Mouse (Mus musculus): ENCODE measurements at regions not wholly inside any gene's neighbourhood (a gene's known extent, or its start where the extent isn't known, plus 50 kb on each side); places are given as distances from the start of the nearest gene placed in this dataset.
A peak's percentile ranks its signal among the peaks of the same experiment; 100 is the strongest.

- H3K4me1 ChIP-seq (replicated peaks) = peaks cover 10% of the 10 kb centered on the region
- H3K27ac ChIP-seq (ENCODE audit: poor library complexity, severe bottlenecking) = no peak overlapping the region
- H3K4me2 ChIP-seq = no peak overlapping the region
- 72% methylated on average over 3 of the region's 3 CpGs for WGBS
- no peak overlapping the region for H3K9ac ChIP-seq
- no peaks in the 10 kb centered on the region for H3K27me3 ChIP-seq (replicated peaks)
- no peaks in the 10 kb centered on the region for H3K36me3 ChIP-seq
- H3K9me3 ChIP-seq (replicated peaks) = peaks cover 8% of the 10 kb centered on the region
- no peak overlapping the region for H3K4me3 ChIP-seq
- no peak for ATAC-seq (ENCODE audit: insufficient number of reproducible peaks, low FRiP score)
Measured at GRCm38 (mm10) chr3:52158788-52159260, 53.9 kb upstream of the Maml3 start.

GRCm38 (mm10) chr3:52161688-52162087 lies 56.8 kb upstream of the Maml3 start:
- Histone ChIP-seq H3K4me3 (no peak overlapping the region), H3K4me2 (no peak overlapping the region), H3K4me1 (replicated peaks) (peaks cover 10% of the 10 kb centered on the region), H3K9me3 (replicated peaks) (peaks cover 2% of the 10 kb centered on the region; the same call in 1 of the 2 replicates), H3K36me3 (no peaks in the 10 kb centered on the region), H3K27ac (ENCODE audit: poor library complexity, severe bottlenecking) (no peak overlapping the region), H3K27me3 (replicated peaks) (peaks cover 1% of the 10 kb centered on the region), H3K9ac (no peak overlapping the region)
- ATAC-seq (ENCODE audit: insufficient number of reproducible peaks, low FRiP score) = peak; percentile 45
- WGBS = 33% methylated on average over 3 of the region's 3 CpGs

- Histone ChIP-seq H3K27ac (ENCODE audit: poor library complexity, severe bottlenecking) (no peak overlapping the region), H3K36me3 (no peaks in the 10 kb centered on the region), H3K4me2 (no peak overlapping the region), H3K4me3 (no peak overlapping the region), H3K27me3 (replicated peaks) (peaks cover 6% of the 10 kb centered on the region), H3K9ac (no peak overlapping the region), H3K9me3 (replicated peaks) (no peaks in the 10 kb centered on the region), H3K4me1 (replicated peaks) (peaks cover 10% of the 10 kb centered on the region)
- ATAC-seq (ENCODE audit: insufficient number of reproducible peaks, low FRiP score) = no peak
- 78% methylated on average over 16 of the region's 16 CpGs for WGBS
Measured at GRCm38 (mm10) chr3:52163990-52164389, 59.1 kb upstream of the Maml3 start.

- no peak overlapping the region for H3K4me3 ChIP-seq
- H3K27ac ChIP-seq (ENCODE audit: poor library complexity, severe bottlenecking) = no peak overlapping the region
- H3K9me3 ChIP-seq (replicated peaks) = no peaks in the 10 kb centered on the region
- no peak overlapping the region for H3K4me2 ChIP-seq
- peaks cover 6% of the 10 kb centered on the region for H3K27me3 ChIP-seq (replicated peaks)
- no peak for ATAC-seq (ENCODE audit: insufficient number of reproducible peaks, low FRiP score)
- H3K4me1 ChIP-seq (replicated peaks) = no peaks in the 10 kb centered on the region
- no peaks in the 10 kb centered on the region for H3K36me3 ChIP-seq
- WGBS = 88% methylated on average over 7 of the region's 7 CpGs
- no peak overlapping the region for H3K9ac ChIP-seq
Measured at GRCm38 (mm10) chr3:52167420-52167819, 62.5 kb upstream of the Maml3 start.

- Histone ChIP-seq H3K9me3 (replicated peaks) (no peaks in the 10 kb centered on the region), H3K36me3 (no peaks in the 10 kb centered on the region), H3K9ac (no peak overlapping the region), H3K27me3 (replicated peaks) (peaks cover 6% of the 10 kb centered on the region; the same call in 1 of the 2 replicates), H3K4me1 (replicated peaks) (peaks cover 5% of the 10 kb centered on the region), H3K4me3 (no peak overlapping the region), H3K4me2 (no peak overlapping the region), H3K27ac (ENCODE audit: poor library complexity, severe bottlenecking) (no peak overlapping the region)
- 86% methylated on average over 7 of the region's 7 CpGs for WGBS
- ATAC-seq (ENCODE audit: insufficient number of reproducible peaks, low FRiP score) = no peak
Measured at GRCm38 (mm10) chr3:52170847-52171246, 66.0 kb upstream of the Maml3 start.

GRCm38 (mm10) chr3:52171303-52171702 lies 66.4 kb upstream of the Maml3 start:
- Histone ChIP-seq H3K9me3 (replicated peaks) (no peaks in the 10 kb centered on the region), H3K4me3 (no peak overlapping the region), H3K4me2 (no peak overlapping the region), H3K4me1 (replicated peaks) (peaks cover 5% of the 10 kb centered on the region), H3K27ac (ENCODE audit: poor library complexity, severe bottlenecking) (no peak overlapping the region), H3K27me3 (replicated peaks) (peaks cover 6% of the 10 kb centered on the region; the same call in 1 of the 2 replicates), H3K9ac (no peak overlapping the region), H3K36me3 (no peaks in the 10 kb centered on the region)
- no peak for ATAC-seq (ENCODE audit: insufficient number of reproducible peaks, low FRiP score)
- WGBS = 87% methylated on average over 5 of the region's 5 CpGs

- WGBS = 91% methylated on average over 1 of the region's 1 CpGs
- no peak overlapping the region for H3K4me3 ChIP-seq
- no peak for ATAC-seq (ENCODE audit: insufficient number of reproducible peaks, low FRiP score)
Measured at GRCm38 (mm10) chr3:52173490-52173889, 68.6 kb upstream of the Maml3 start.

GRCm38 (mm10) chr3:52176108-52176507 lies 71.2 kb upstream of the Maml3 start:
- no peak overlapping the region for H3K4me2 ChIP-seq
- H3K4me3 ChIP-seq = no peak overlapping the region
- ATAC-seq (ENCODE audit: insufficient number of reproducible peaks, low FRiP score) = no peak
- no peaks in the 10 kb centered on the region for H3K9me3 ChIP-seq (replicated peaks)
- no peaks in the 10 kb centered on the region for H3K27me3 ChIP-seq (replicated peaks)
- H3K9ac ChIP-seq = no peak overlapping the region
- no peaks in the 10 kb centered on the region for H3K36me3 ChIP-seq
- no peak overlapping the region for H3K27ac ChIP-seq (ENCODE audit: poor library complexity, severe bottlenecking)
- WGBS = 73% methylated on average over 8 of the region's 8 CpGs
- H3K4me1 ChIP-seq (replicated peaks) = peaks cover 37% of the 10 kb centered on the region

More at GRCm38 (mm10) chr3:52173490-52173889, 68.6 kb upstream of the Maml3 start:
- no peak overlapping the region for H3K4me2 ChIP-seq
- no peaks in the 10 kb centered on the region for H3K9me3 ChIP-seq (replicated peaks)
- no peaks in the 10 kb centered on the region for H3K27me3 ChIP-seq (replicated peaks)
- no peak overlapping the region for H3K27ac ChIP-seq (ENCODE audit: poor library complexity, severe bottlenecking)
- H3K36me3 ChIP-seq = no peaks in the 10 kb centered on the region
- H3K9ac ChIP-seq = no peak overlapping the region
- peaks cover 11% of the 10 kb centered on the region for H3K4me1 ChIP-seq (replicated peaks)

- H3K4me1 ChIP-seq (replicated peaks) = peaks cover 40% of the 10 kb centered on the region
Measured at GRCm38 (mm10) chr3:52178851-52179250, 74.0 kb upstream of the Maml3 start.

GRCm38 (mm10) chr3:52179686-52180085 lies 74.8 kb upstream of the Maml3 start:
- Histone ChIP-seq H3K27me3 (replicated peaks) (no peaks in the 10 kb centered on the region), H3K27ac (ENCODE audit: poor library complexity, severe bottlenecking) (peak overlapping the region; percentile 91), H3K4me3 (peak overlapping the region; percentile 3; the same call in 1 of the 2 replicates), H3K9ac (peak overlapping the region; percentile 44), H3K9me3 (replicated peaks) (no peaks in the 10 kb centered on the region), H3K4me2 (peak overlapping the region; percentile 43), H3K4me1 (replicated peaks) (peaks cover 40% of the 10 kb centered on the region), H3K36me3 (no peaks in the 10 kb centered on the region)
- peak; percentile 56 for ATAC-seq (ENCODE audit: insufficient number of reproducible peaks, low FRiP score)
- 7% methylated on average over 12 of the region's 12 CpGs for WGBS

More at GRCm38 (mm10) chr3:52178851-52179250, 74.0 kb upstream of the Maml3 start:
- no peaks in the 10 kb centered on the region for H3K27me3 ChIP-seq (replicated peaks)
- peak overlapping the region; percentile 0; the same call in 1 of the 2 replicates for H3K9ac ChIP-seq
- H3K9me3 ChIP-seq (replicated peaks) = no peaks in the 10 kb centered on the region
- no peaks in the 10 kb centered on the region for H3K36me3 ChIP-seq
- 70% methylated on average over 9 of the region's 9 CpGs for WGBS
- no peak overlapping the region for H3K27ac ChIP-seq (ENCODE audit: poor library complexity, severe bottlenecking)
- H3K4me2 ChIP-seq = peak overlapping the region; percentile 43; the same call in 1 of the 2 replicates
- no peak for ATAC-seq (ENCODE audit: insufficient number of reproducible peaks, low FRiP score)
- H3K4me3 ChIP-seq = no peak overlapping the region

GRCm38 (mm10) chr3:52180306-52180705 lies 75.4 kb upstream of the Maml3 start:
- Histone ChIP-seq H3K36me3 (no peaks in the 10 kb centered on the region), H3K4me3 (no peak overlapping the region), H3K9ac (peak overlapping the region; percentile 44; the same call in 1 of the 2 replicates), H3K4me2 (peak overlapping the region; percentile 33), H3K4me1 (replicated peaks) (peaks cover 36% of the 10 kb centered on the region), H3K27ac (ENCODE audit: poor library complexity, severe bottlenecking) (peak overlapping the region; percentile 91), H3K27me3 (replicated peaks) (no peaks in the 10 kb centered on the region), H3K9me3 (replicated peaks) (no peaks in the 10 kb centered on the region)
- peak; percentile 44; the same call in 1 of the 2 replicates for ATAC-seq (ENCODE audit: insufficient number of reproducible peaks, low FRiP score)
- 48% methylated on average over 8 of the region's 8 CpGs for WGBS

GRCm38 (mm10) chr3:52180785-52181184 lies 75.9 kb upstream of the Maml3 start:
- Histone ChIP-seq H3K27ac (ENCODE audit: poor library complexity, severe bottlenecking) (peak overlapping the region; percentile 91), H3K9ac (0 out of 2 replicates have a peak overlapping the region, but pooled peaks have one; percentile 12), H3K36me3 (no peaks in the 10 kb centered on the region), H3K9me3 (replicated peaks) (no peaks in the 10 kb centered on the region), H3K4me3 (no peak overlapping the region), H3K4me2 (peak overlapping the region; percentile 33), H3K4me1 (replicated peaks) (peaks cover 35% of the 10 kb centered on the region), H3K27me3 (replicated peaks) (no peaks in the 10 kb centered on the region)
- ATAC-seq (ENCODE audit: insufficient number of reproducible peaks, low FRiP score) = peak; percentile 86
- 18% methylated on average over 10 of the region's 10 CpGs for WGBS
